Mouse (Mus musculus) embryonic stem cell, embryonic (primary cell): ENCODE measurements around the gene Osbpl10.

Source experiments
- CTCF ChIA-PET, 4 experiments: fragments of 300-600 bp in 2 of 4; fragments of 350-600 bp in 2 of 4; sonication (Branson Sonifier 250); formaldehyde crosslinking; loops; one replicate each; lab custom pipeline; 2022; ENCODE audit warnings: inconsistent platforms in 2 of 4; lab: Charles Lee
- POLR2A ChIA-PET, 4 experiments: fragments of 300-600 bp in 2 of 4; fragments of 350-600 bp in 2 of 4; sonication (Branson Sonifier 250); formaldehyde crosslinking; loops; one replicate each; lab custom pipeline; 2022; ENCODE audit warnings: antibody characterized with exemption in 4 of 4, inconsistent platforms in 1 of 4; lab: Charles Lee

The Osbpl10 gene

GRCm38 (mm10) chr9:115220466-115220865 is 242.1 kb downstream of the Osbpl10 start:
- POLR2A ChIA-PET, result interaction anchor here in 1 of 4 experiments (0.7 kb wide), 1 partner anchor 242 kb away, joined by 3 read pairs; the partner anchor contains the start of gene Osbpl10
- CTCF ChIA-PET, result no interaction called here

- CTCF ChIA-PET, result no interaction called here
- POLR2A ChIA-PET, result interaction anchor here in 1 of 4 experiments (0.6 to 0.7 kb wide), 2 partner anchors 243 to 795 kb away, joined by 3 to 5 read pairs; partner anchors contain the start of gene Osbpl10
Observed at GRCm38 (mm10) chr9:115221265-115221664, 242.9 kb downstream of the Osbpl10 start.

GRCm38 (mm10) chr9:115224744-115225354 is 246.5 kb downstream of the Osbpl10 start:
- POLR2A ChIA-PET, result interaction anchor here in 3 of 4 experiments (0.5 to 1.5 kb wide), 7 partner anchors 9 to 1287 kb away, joined by 3 to 6 read pairs (median 3); no protein-coding TSS in a partner anchor
- CTCF ChIA-PET, result interaction anchor here in 3 of 4 experiments (0.6 to 1.1 kb wide), 4 partner anchors 15 to 477 kb away, joined by 3 read pairs; no protein-coding TSS in a partner anchor

GRCm38 (mm10) chr9:115229145-115229544 is 250.8 kb downstream of the Osbpl10 start:
- CTCF ChIA-PET, result interaction anchor here in 2 of 4 experiments (0.6 to 1.2 kb wide), 4 partner anchors 9 to 181 kb away, joined by 3 to 4 read pairs (median 4); no protein-coding TSS in a partner anchor
- POLR2A ChIA-PET, result interaction anchor here in 3 of 4 experiments (0.5 to 2.5 kb wide), 9 partner anchors 9 to 645 kb away, joined by 3 to 14 read pairs (median 4); no protein-coding TSS in a partner anchor

GRCm38 (mm10) chr9:115229676-115230075 is 251.3 kb downstream of the Osbpl10 start:
- CTCF ChIA-PET, result interaction anchor here in 2 of 4 experiments (0.6 to 1.2 kb wide), 5 partner anchors 8 to 181 kb away, joined by 3 to 4 read pairs (median 3); no protein-coding TSS in a partner anchor
- POLR2A ChIA-PET, result interaction anchor here in 3 of 4 experiments (0.6 to 2.5 kb wide), 8 partner anchors 10 to 645 kb away, joined by 3 to 14 read pairs (median 4); no protein-coding TSS in a partner anchor

- ChIA-PET POLR2A (interaction anchor here in 3 of 4 experiments (0.6 to 2.5 kb wide), 10 partner anchors 9 to 82 kb away, joined by 3 to 14 read pairs (median 4); partner anchors contain the start of gene Stt3b (in 1 of the 3)), CTCF (interaction anchor here in 2 of 4 experiments (0.6 to 0.7 kb wide), 2 partner anchors 15 to 37 kb away, joined by 3 read pairs; no protein-coding TSS in a partner anchor)
Observed at GRCm38 (mm10) chr9:115230141-115230540, 251.8 kb downstream of the Osbpl10 start.

GRCm38 (mm10) chr9:115231476-115231875 is 253.1 kb downstream of the Osbpl10 start:
- CTCF ChIA-PET, result interaction anchor here in 2 of 4 experiments (0.6 to 1.2 kb wide), 2 partner anchors 17 to 62 kb away, joined by 3 read pairs; no protein-coding TSS in a partner anchor
- POLR2A ChIA-PET, result interaction anchor here in 3 of 4 experiments (0.8 to 2.1 kb wide), 6 partner anchors 9 to 79 kb away, joined by 3 to 6 read pairs (median 4); partner anchors contain the start of gene Stt3b (in 1 of the 3)

GRCm38 (mm10) chr9:115233721-115234120 is 255.4 kb downstream of the Osbpl10 start:
- ChIA-PET POLR2A (interaction anchor here in 1 of 4 experiments (1.4 kb wide), 1 partner anchor 20 kb away, joined by 3 read pairs; no protein-coding TSS in a partner anchor), CTCF (no interaction called here)

- POLR2A ChIA-PET, result interaction anchor here in 1 of 4 experiments (1.4 kb wide), 1 partner anchor 19 kb away, joined by 3 read pairs; no protein-coding TSS in a partner anchor
- CTCF ChIA-PET, result interaction anchor here in 2 of 4 experiments (0.6 to 0.7 kb wide), 2 partner anchors 36 to 351 kb away, joined by 3 to 5 read pairs; no protein-coding TSS in a partner anchor
Observed at GRCm38 (mm10) chr9:115234561-115234960, 256.2 kb downstream of the Osbpl10 start.

GRCm38 (mm10) chr9:115236352-115236841 is 258.0 kb downstream of the Osbpl10 start:
- CTCF ChIA-PET, result no interaction called here
- POLR2A ChIA-PET, result no interaction called here

- POLR2A ChIA-PET, result interaction anchor here in 2 of 4 experiments (0.8 to 1.2 kb wide), 7 partner anchors 9 to 45 kb away, joined by 3 to 5 read pairs (median 3); no protein-coding TSS in a partner anchor
- CTCF ChIA-PET, result interaction anchor here in 1 of 4 experiments (0.7 kb wide), 1 partner anchor 9 kb away, joined by 4 read pairs; no protein-coding TSS in a partner anchor
Observed at GRCm38 (mm10) chr9:115237943-115238342, 259.6 kb downstream of the Osbpl10 start.

GRCm38 (mm10) chr9:115239861-115240260 is 261.5 kb downstream of the Osbpl10 start:
- ChIA-PET POLR2A (interaction anchor here in 3 of 4 experiments (0.5 to 2.1 kb wide), 8 partner anchors 8 to 249 kb away, joined by 3 to 8 read pairs (median 4); partner anchors contain the start of gene Stt3b (in 1 of the 3)), CTCF (interaction anchor here in 3 of 4 experiments (0.6 to 1.2 kb wide), 6 partner anchors 15 to 438 kb away, joined by 3 to 4 read pairs (median 3); no protein-coding TSS in a partner anchor)

- CTCF ChIA-PET, result interaction anchor here in 1 of 4 experiments (0.9 kb wide), 1 partner anchor 28 kb away, joined by 3 read pairs; no protein-coding TSS in a partner anchor
- POLR2A ChIA-PET, result interaction anchor here in 2 of 4 experiments (0.9 to 2.2 kb wide), 4 partner anchors 29 to 74 kb away, joined by 3 to 6 read pairs (median 6); partner anchors contain the start of gene Stt3b (in 2 of the 2)
Observed at GRCm38 (mm10) chr9:115243630-115244029, 265.3 kb downstream of the Osbpl10 start.

- CTCF ChIA-PET, result no interaction called here
- POLR2A ChIA-PET, result interaction anchor here in 1 of 4 experiments (1.1 to 1.3 kb wide), 2 partner anchors 13 to 16 kb away, joined by 3 to 4 read pairs; no protein-coding TSS in a partner anchor
Observed at GRCm38 (mm10) chr9:115245092-115245491, 266.7 kb downstream of the Osbpl10 start.

- POLR2A ChIA-PET, result interaction anchor here in 2 of 4 experiments (1.3 to 1.5 kb wide), 2 partner anchors 18 to 134 kb away, joined by 3 to 5 read pairs; no protein-coding TSS in a partner anchor
- CTCF ChIA-PET, result interaction anchor here in 1 of 4 experiments (1.2 kb wide), 1 partner anchor 36 kb away, joined by 3 read pairs; no protein-coding TSS in a partner anchor
Observed at GRCm38 (mm10) chr9:115249145-115249544, 270.8 kb downstream of the Osbpl10 start.

- ChIA-PET CTCF (interaction anchor here in 1 of 4 experiments (0.7 kb wide), 1 partner anchor 18 kb away, joined by 3 read pairs; no protein-coding TSS in a partner anchor), POLR2A (interaction anchor here in 2 of 4 experiments (1.0 to 1.5 kb wide), 7 partner anchors 9 to 52 kb away, joined by 3 to 5 read pairs (median 3); partner anchors contain the start of gene Stt3b (in 1 of the 2))
Observed at GRCm38 (mm10) chr9:115257733-115258286, 279.4 kb downstream of the Osbpl10 start.

- CTCF ChIA-PET, result no interaction called here
- POLR2A ChIA-PET, result interaction anchor here in 2 of 4 experiments (0.8 to 1.3 kb wide), 2 partner anchors 19 to 1143 kb away, joined by 3 to 5 read pairs; no protein-coding TSS in a partner anchor
Observed at GRCm38 (mm10) chr9:115259866-115260265, 281.5 kb downstream of the Osbpl10 start.
